Mouse (Mus musculus) urinary bladder, postnatal 14 days (tissue): Measurements from ENCODE around the gene Slc17a5.
"Not testable (repeated sequence)": the region's sequence is repeated elsewhere in the genome, so short reads cannot be mapped to it uniquely, and the experiment has no call there.

ENCODE experiments used
- DNase-seq: peaks from one replicate; pipeline ENCODE4 v3.0.0; 2021; ENCODE audit warnings: low spot score

The Slc17a5 gene

GRCm38 (mm10) chr9:78516125-78516524, 71.7 kb downstream of the Slc17a5 start:
- no peak for DNase-seq

DNA sequence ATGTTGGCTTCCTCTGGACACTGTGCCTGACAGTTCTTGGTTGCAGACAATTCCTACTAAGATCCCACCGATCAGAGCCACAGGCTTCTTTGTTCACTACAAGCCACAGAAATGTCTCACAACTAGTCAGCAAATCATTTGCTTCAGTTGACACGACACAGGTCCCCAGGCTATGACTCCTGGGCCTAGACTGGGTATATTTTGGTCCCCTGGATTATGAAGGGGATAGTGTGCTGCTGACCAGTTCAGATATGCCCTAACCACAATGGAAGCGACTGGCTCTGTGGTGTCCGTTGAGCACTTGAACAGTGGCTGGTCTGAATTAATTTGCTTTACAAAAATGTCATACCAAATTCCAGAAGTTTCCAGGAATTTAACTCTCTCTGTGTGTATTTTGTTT, 73.2 kb downstream of the Slc17a5 start:
- no peak for DNase-seq

DNA sequence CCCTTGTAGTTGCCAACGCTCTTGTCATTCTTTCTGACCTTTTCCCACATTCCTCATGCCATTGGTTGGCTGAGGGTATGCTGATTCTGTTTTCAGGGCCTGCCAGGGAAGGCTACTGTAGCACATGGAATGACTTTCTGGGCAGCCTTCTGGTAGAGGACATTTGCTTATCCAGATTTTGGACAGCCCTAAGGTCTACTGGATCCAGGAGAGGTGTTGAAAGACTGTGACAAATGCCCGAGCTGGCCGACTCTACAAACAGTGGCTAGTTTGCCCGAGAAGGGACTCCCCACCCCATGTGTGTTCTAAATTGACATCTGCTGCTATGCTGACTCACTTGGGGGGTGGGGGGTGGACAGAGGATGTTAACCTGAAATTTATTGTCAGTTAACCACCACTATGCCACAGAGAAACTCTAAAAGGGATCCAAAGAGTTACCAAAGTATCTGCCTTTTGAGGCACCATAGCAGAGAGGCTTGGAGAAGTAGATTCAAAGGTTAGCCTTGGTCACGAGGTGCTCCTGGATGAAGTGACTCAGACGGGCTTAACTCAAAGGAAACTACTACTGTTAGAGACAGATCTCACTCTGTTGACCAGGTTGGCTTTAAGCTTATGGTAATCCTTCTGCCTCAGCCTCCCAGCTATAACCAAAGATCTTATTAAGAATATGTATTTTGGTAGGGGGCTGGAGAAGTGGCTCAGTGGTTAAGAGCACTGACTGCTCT, 73.9 kb downstream of the Slc17a5 start:
- DNase-seq, result no peak

- DNase-seq, result no peak
Measured at GRCm38 (mm10) chr9:78511705-78512104, 76.1 kb downstream of the Slc17a5 start.

- no peak for DNase-seq
Measured at GRCm38 (mm10) chr9:78508106-78508786, 79.6 kb downstream of the Slc17a5 start.

GRCm38 (mm10) chr9:78506722-78507077, 81.1 kb downstream of the Slc17a5 start:
- no peak for DNase-seq

DNA sequence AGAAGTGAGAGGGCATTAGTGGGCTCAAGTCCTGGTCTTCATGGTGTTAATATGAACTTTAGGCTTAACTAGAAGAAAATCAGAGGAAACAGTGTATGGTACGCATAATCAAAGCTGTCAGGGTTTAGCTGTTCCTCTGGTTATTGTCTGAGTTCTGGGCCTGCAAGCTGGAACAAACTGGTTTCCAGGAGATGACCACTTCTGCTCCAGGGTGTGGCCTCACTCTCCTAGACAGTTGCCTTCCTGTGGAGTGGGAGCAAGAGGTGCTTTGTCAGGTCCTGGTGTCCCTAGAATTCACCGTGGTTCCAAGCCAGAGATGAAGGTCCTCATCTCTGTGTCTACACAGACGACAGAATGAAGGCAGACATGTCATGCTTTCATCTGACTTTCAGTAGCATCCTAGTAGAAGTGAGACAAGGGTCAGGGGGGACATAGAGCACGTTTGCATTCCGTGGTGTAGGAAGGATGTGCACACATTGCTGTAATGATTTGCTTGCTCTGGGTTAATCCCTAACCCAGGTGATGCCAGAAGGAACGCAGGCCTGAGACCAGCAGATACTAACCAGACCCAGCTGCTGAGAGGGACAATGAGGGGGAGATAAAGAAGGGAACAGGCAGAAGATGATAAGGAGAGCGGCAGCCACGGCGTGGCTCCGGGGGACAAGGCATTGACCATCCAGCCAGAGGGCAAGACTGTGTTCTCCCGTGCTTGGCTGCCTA, 81.7 kb downstream of the Slc17a5 start:
- DNase-seq, result no peak

- no peak for DNase-seq
Measured at GRCm38 (mm10) chr9:78505223-78505622, 82.6 kb downstream of the Slc17a5 start.

DNA sequence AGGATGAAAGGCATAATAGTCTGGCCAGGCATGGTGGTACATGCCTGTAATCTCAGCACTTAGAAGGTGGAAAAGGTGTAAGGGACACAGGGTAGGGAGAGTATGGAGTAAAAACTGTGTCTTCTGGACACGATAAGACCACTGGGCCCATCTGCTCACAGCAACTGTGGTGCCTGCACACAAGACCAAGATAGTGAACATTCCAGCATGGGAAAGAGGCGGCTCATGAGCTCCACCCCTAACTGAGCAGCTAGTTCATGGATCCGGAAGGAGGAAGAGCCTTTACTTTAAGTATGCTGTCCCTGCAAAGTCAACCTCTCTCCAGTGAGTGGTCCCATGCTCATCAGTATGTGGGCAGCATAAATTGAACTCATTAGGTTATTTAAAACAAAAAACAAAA, 83.2 kb downstream of the Slc17a5 start:
- DNase-seq, result no peak

GRCm38 (mm10) chr9:78504133-78504532, 83.7 kb downstream of the Slc17a5 start:
- no peak for DNase-seq

DNA sequence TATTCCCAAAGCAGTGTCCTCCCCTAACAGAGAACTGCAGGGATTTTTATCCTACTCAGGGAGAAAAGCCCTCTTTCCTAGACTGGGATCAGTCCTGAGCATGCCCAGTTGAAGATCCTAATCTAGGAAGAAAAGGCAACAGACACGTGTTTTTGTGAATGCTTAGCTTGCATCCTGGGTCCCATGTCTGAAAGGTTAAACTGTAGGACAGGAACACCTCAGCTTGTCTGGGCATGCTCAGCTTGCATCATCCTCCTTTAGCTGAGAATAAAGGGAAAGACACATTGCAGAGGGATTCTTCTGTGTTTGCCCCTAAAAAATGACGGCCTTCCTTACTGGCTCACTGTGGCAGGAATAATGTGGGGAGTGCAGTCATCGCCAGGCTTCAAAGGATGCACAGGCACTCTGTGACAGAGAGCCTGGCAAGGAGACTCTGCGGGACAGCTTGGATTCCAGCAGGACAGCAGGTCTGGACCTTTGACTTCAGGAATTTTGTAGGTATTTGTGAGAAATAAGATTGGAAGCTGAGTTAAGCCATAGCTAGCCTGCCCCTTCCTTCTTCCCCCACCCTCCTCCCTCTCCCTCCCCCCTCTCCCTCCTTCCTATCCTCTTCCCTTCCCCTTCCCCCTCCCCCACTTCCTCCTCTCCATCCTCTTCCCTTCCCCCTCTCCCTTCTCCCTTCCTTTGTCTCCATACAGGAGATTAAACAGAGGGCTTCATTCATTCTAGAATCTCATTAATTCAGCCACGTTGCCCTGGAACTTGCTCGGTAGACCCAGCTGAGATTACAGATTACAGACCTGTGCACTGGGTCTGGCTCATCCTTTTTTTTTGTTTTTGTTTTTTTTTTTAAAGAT, 84.4 kb downstream of the Slc17a5 start:
- DNase-seq, result no peak

GRCm38 (mm10) chr9:78501284-78501683, 86.6 kb downstream of the Slc17a5 start:
- no peak for DNase-seq

DNA sequence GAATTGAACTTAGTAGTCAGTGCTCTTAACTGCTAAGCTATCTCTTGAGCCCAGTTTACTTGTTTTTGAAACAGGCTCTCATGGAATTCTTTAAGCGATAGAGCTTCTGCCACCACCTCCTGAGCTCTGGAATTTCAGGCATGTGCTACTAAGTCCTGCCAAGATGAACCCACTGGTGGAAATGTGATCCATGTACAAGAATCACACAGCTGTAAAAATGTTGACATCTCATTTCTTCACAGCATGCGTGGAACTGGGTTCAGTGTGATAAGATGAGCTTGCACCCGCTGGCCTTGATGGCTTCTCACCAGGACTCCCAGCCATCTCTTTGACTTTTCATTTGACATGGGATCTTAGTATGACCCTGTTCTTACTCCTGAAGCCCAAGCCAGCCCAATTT, 87.5 kb downstream of the Slc17a5 start:
- DNase-seq, result no peak

GRCm38 (mm10) chr9:78493171-78493570, 94.7 kb downstream of the Slc17a5 start:
- no peak for DNase-seq

GRCm38 (mm10) chr9:78492254-78492653, 95.6 kb downstream of the Slc17a5 start:
- DNase-seq, result no peak

GRCm38 (mm10) chr9:78491169-78491568, 96.7 kb downstream of the Slc17a5 start:
- no peak for DNase-seq

- peak; percentile 72 for DNase-seq
Measured at GRCm38 (mm10) chr9:78488890-78489420, 98.9 kb downstream of the Slc17a5 start, which contains the start of gene Eef1a1. Gene Eef1a1 (minus strand): TSS chr9:78489151.

- not testable (repeated sequence) for DNase-seq
Measured at GRCm38 (mm10) chr9:78488021-78488420, 99.8 kb downstream of the Slc17a5 start.
